Mouse (Mus musculus): ENCODE measurements around the gene Fam13a.

- TF ChIP-seq CTCF (IDR thresholded peaks at IDR 0.05; ENCODE audit: borderline replicate concordance, insufficient read depth, low read length): no peak
- no peak for TF ChIP-seq POLR2A (IDR thresholded peaks at IDR 0.05; ENCODE audit: low read depth, low read length)
These were observed 119.8 kb downstream of the Fam13a start for GRCm38 (mm10) chr6:58904551-58904950.
